Mouse (Mus musculus): ENCODE results near the gene Plekha6. TPM values are rescaled to one million over a fixed set of nuclear protein-coding genes. Genes with fewer than 3 reads are reported as not detected.
A peak's percentile ranks its signal among the peaks of the same experiment; 100 is the strongest.

The Plekha6 gene
- polyA plus RNA-seq, 1 experiment from 2014 or later = 25.8 TPM

GRCm38 (mm10) chr1:133255776-133256175 lies 91.8 kb downstream of the Plekha6 start:
- H3K4me1 ChIP-seq = peaks cover 75% of the 10 kb centered on the region
- no peaks in the 10 kb centered on the region for H3K9me3 ChIP-seq (replicated peaks)
- no peak overlapping the region for H3K9ac ChIP-seq
- H3K27me3 ChIP-seq = no peaks in the 10 kb centered on the region
- H3K4me3 ChIP-seq = no peak overlapping the region
- peaks cover 17% of the 10 kb centered on the region for H3K36me3 ChIP-seq
- no peak overlapping the region; the same call in 1 of the 2 replicates for H3K27ac ChIP-seq
- no peak for ATAC-seq (ENCODE audit: low FRiP score)
- 47% methylated on average over 5 of the region's 5 CpGs for WGBS
- no peak overlapping the region for H3K4me2 ChIP-seq (replicated peaks)

- H3K36me3 ChIP-seq = peaks cover 20% of the 10 kb centered on the region
- WGBS = 82% methylated on average over 8 of the region's 8 CpGs
Measured at GRCm38 (mm10) chr1:133256347-133256746, 92.3 kb downstream of the Plekha6 start.

GRCm38 (mm10) chr1:133258694-133259093 lies 94.7 kb downstream of the Plekha6 start:
- Histone ChIP-seq H3K36me3 (peaks cover 44% of the 10 kb centered on the region), H3K4me3 (no peak overlapping the region), H3K27ac (no peak overlapping the region), H3K4me1 (peaks cover 46% of the 10 kb centered on the region), H3K27me3 (no peaks in the 10 kb centered on the region), H3K9ac (no peak overlapping the region), H3K9me3 (replicated peaks) (no peaks in the 10 kb centered on the region), H3K4me2 (replicated peaks) (no peak overlapping the region)
- 53% methylated on average over 6 of the region's 6 CpGs for WGBS
- no peak for ATAC-seq (ENCODE audit: low FRiP score)

More at GRCm38 (mm10) chr1:133256347-133256746, 92.3 kb downstream of the Plekha6 start:
- Histone ChIP-seq H3K9ac (no peak overlapping the region), H3K4me3 (no peak overlapping the region), H3K4me1 (peaks cover 69% of the 10 kb centered on the region), H3K4me2 (replicated peaks) (no peak overlapping the region), H3K27ac (no peak overlapping the region), H3K9me3 (replicated peaks) (no peaks in the 10 kb centered on the region), H3K27me3 (no peaks in the 10 kb centered on the region)
- ATAC-seq (ENCODE audit: low FRiP score) = no peak

GRCm38 (mm10) chr1:133262628-133263027 lies 98.6 kb downstream of the Plekha6 start:
- no peaks in the 10 kb centered on the region for H3K9me3 ChIP-seq (replicated peaks)
- no peak overlapping the region for H3K9ac ChIP-seq
- peaks cover 39% of the 10 kb centered on the region for H3K4me1 ChIP-seq
- no peak for ATAC-seq (ENCODE audit: low FRiP score)
- H3K36me3 ChIP-seq = peaks cover 68% of the 10 kb centered on the region
- no peak overlapping the region for H3K27ac ChIP-seq
- no peaks in the 10 kb centered on the region for H3K27me3 ChIP-seq
- no peak overlapping the region for H3K4me2 ChIP-seq (replicated peaks)
- H3K4me3 ChIP-seq = no peak overlapping the region
- WGBS = 91% methylated on average over 6 of the region's 6 CpGs

GRCm38 (mm10) chr1:133263134-133263533 lies 99.1 kb downstream of the Plekha6 start:
- 93% methylated on average over 7 of the region's 7 CpGs for WGBS
- Histone ChIP-seq H3K4me2 (replicated peaks) (no peak overlapping the region), H3K36me3 (peaks cover 68% of the 10 kb centered on the region), H3K9me3 (replicated peaks) (no peaks in the 10 kb centered on the region), H3K27ac (no peak overlapping the region), H3K4me1 (peaks cover 40% of the 10 kb centered on the region), H3K9ac (no peak overlapping the region), H3K4me3 (no peak overlapping the region), H3K27me3 (no peaks in the 10 kb centered on the region)
- no peak for ATAC-seq (ENCODE audit: low FRiP score)

- WGBS = 61% methylated on average over 12 of the region's 12 CpGs
- no peak overlapping the region for H3K9ac ChIP-seq
Measured at GRCm38 (mm10) chr1:133264367-133264766, 100.4 kb downstream of the Plekha6 start.

GRCm38 (mm10) chr1:133265114-133265766 lies 101.2 kb downstream of the Plekha6 start:
- H3K27ac ChIP-seq = no peak overlapping the region
- no peak for ATAC-seq (ENCODE audit: low FRiP score)
- WGBS = 62% methylated on average over 11 of the region's 11 CpGs
- no peaks in the 10 kb centered on the region for H3K9me3 ChIP-seq (replicated peaks)
- H3K27me3 ChIP-seq = no peaks in the 10 kb centered on the region
- no peak overlapping the region for H3K9ac ChIP-seq
- no peak overlapping the region for H3K4me3 ChIP-seq
- H3K4me2 ChIP-seq (replicated peaks) = no peak overlapping the region
- peaks cover 44% of the 10 kb centered on the region for H3K4me1 ChIP-seq
- H3K36me3 ChIP-seq = peaks cover 66% of the 10 kb centered on the region

More at GRCm38 (mm10) chr1:133264367-133264766, 100.4 kb downstream of the Plekha6 start:
- 0 out of 2 replicates have a peak overlapping the region, but pooled peaks have one; percentile 2 for H3K27ac ChIP-seq
- no peaks in the 10 kb centered on the region for H3K27me3 ChIP-seq
- no peaks in the 10 kb centered on the region for H3K9me3 ChIP-seq (replicated peaks)
- no peak for ATAC-seq (ENCODE audit: low FRiP score)
- no peak overlapping the region for H3K4me2 ChIP-seq (replicated peaks)
- peaks cover 65% of the 10 kb centered on the region for H3K36me3 ChIP-seq
- peaks cover 43% of the 10 kb centered on the region for H3K4me1 ChIP-seq
- H3K4me3 ChIP-seq = no peak overlapping the region

- Histone ChIP-seq H3K27me3 (no peaks in the 10 kb centered on the region), H3K36me3 (peaks cover 66% of the 10 kb centered on the region), H3K9me3 (replicated peaks) (no peaks in the 10 kb centered on the region), H3K27ac (peak overlapping the region; percentile 79), H3K4me3 (no peak overlapping the region), H3K4me1 (peaks cover 44% of the 10 kb centered on the region), H3K9ac (no peak overlapping the region), H3K4me2 (replicated peaks) (no peak overlapping the region)
- ATAC-seq (ENCODE audit: low FRiP score) = no peak
- WGBS = 47% methylated on average over 3 of the region's 3 CpGs
Measured at GRCm38 (mm10) chr1:133267094-133267493, 103.1 kb downstream of the Plekha6 start.

GRCm38 (mm10) chr1:133267813-133268492 lies 103.9 kb downstream of the Plekha6 start:
- H3K9ac ChIP-seq = peak overlapping the region; percentile 23; the same call in 1 of the 2 replicates
- peak overlapping the region; percentile 79 for H3K27ac ChIP-seq
- H3K4me1 ChIP-seq = peaks cover 44% of the 10 kb centered on the region
- 13% methylated on average over 10 of the region's 10 CpGs for WGBS
- no peaks in the 10 kb centered on the region for H3K27me3 ChIP-seq
- H3K9me3 ChIP-seq (replicated peaks) = no peaks in the 10 kb centered on the region
- H3K4me3 ChIP-seq = no peak overlapping the region
- ATAC-seq (ENCODE audit: low FRiP score) = peak; percentile 68
- peaks cover 66% of the 10 kb centered on the region for H3K36me3 ChIP-seq
- peak overlapping the region; percentile 13; the same call in 1 of the 2 replicates for H3K4me2 ChIP-seq (replicated peaks)

- Histone ChIP-seq H3K4me3 (no peak overlapping the region), H3K9ac (no peak overlapping the region), H3K4me1 (peaks cover 44% of the 10 kb centered on the region), H3K4me2 (replicated peaks) (peak overlapping the region; percentile 13; the same call in 1 of the 2 replicates), H3K27ac (peak overlapping the region; percentile 79), H3K9me3 (replicated peaks) (no peaks in the 10 kb centered on the region), H3K36me3 (peaks cover 65% of the 10 kb centered on the region), H3K27me3 (no peaks in the 10 kb centered on the region)
- WGBS = 67% methylated on average over 3 of the region's 3 CpGs
- ATAC-seq (ENCODE audit: low FRiP score) = peak; percentile 36
Measured at GRCm38 (mm10) chr1:133268503-133268902, 104.5 kb downstream of the Plekha6 start.

GRCm38 (mm10) chr1:133270336-133270735 lies 106.3 kb downstream of the Plekha6 start:
- Histone ChIP-seq H3K9ac (no peak overlapping the region), H3K27me3 (0 out of 2 replicates have a peak, but pooled peaks cover 4% of the 10 kb centered on the region), H3K4me2 (replicated peaks) (no peak overlapping the region), H3K9me3 (replicated peaks) (no peaks in the 10 kb centered on the region), H3K4me1 (peaks cover 31% of the 10 kb centered on the region), H3K36me3 (peaks cover 66% of the 10 kb centered on the region), H3K27ac (no peak overlapping the region), H3K4me3 (no peak overlapping the region)
- 61% methylated on average over 6 of the region's 6 CpGs for WGBS
- ATAC-seq (ENCODE audit: low FRiP score) = no peak

- Histone ChIP-seq H3K4me3 (no peak overlapping the region), H3K4me2 (replicated peaks) (no peak overlapping the region), H3K9ac (no peak overlapping the region), H3K27me3 (0 out of 2 replicates have a peak, but pooled peaks cover 4% of the 10 kb centered on the region), H3K27ac (no peak overlapping the region), H3K4me1 (peaks cover 28% of the 10 kb centered on the region), H3K36me3 (peaks cover 57% of the 10 kb centered on the region), H3K9me3 (replicated peaks) (no peaks in the 10 kb centered on the region)
- 89% methylated on average over 19 of the region's 19 CpGs for WGBS
- no peak for ATAC-seq (ENCODE audit: low FRiP score)
Measured at GRCm38 (mm10) chr1:133274163-133274562, 110.2 kb downstream of the Plekha6 start.

Data from hindbrain, embryonic 12.5 days (tissue).